22 mouse cellular contexts compared by ENCODE assay signal in genomic region chr1:14471551-14471950, GRCm38 (mm10).
"Had no signal": no experiment of that assay in that cellular context is flagged by ENCODE, and none has a peak within 500 bp of the region (broad histone marks: within the 10 kb centered on the region; RNA-seq: fewer than 3 reads in every experiment).

No protein-coding gene starts in this region.

- ATAC-seq: liver, embryonic 12.5 days had no signal

- H3K36me3 ChIP-seq: kidney, embryonic 15.5 days; limb, embryonic 13.5 days; liver, embryonic 12.5 days; liver, embryonic 15.5 days; lung, embryonic 15.5 days; neural tube, embryonic 13.5 days; stomach, embryonic 15.5 days had no signal

- H3K9ac ChIP-seq: kidney, embryonic 15.5 days; limb, embryonic 13.5 days; liver, embryonic 12.5 days; liver, embryonic 15.5 days; lung, embryonic 15.5 days; neural tube, embryonic 13.5 days; stomach, embryonic 15.5 days had no signal

- H3K9me3 ChIP-seq: kidney, embryonic 15.5 days; limb, embryonic 13.5 days; liver, embryonic 12.5 days; liver, embryonic 15.5 days; lung, embryonic 15.5 days; megakaryocyte, embryonic 14.5 days; neural tube, embryonic 13.5 days; stomach, embryonic 15.5 days had no signal

- DNase-seq: kidney, adult 8-10 months; kidney, postnatal 10 days; kidney, postnatal 36 days; layer of hippocampus, postnatal 36 days; liver; lung, adult 18-20 months; lung, postnatal 10 days; lung, postnatal 36 days; midbrain, embryonic 14.5 days; right cerebral cortex, postnatal 25 days; spleen, adult 18-20 months; thymus, postnatal 25 days had no signal

- H3K27me3 ChIP-seq: kidney, embryonic 15.5 days; limb, embryonic 13.5 days; liver, embryonic 12.5 days; liver, embryonic 15.5 days; lung, embryonic 15.5 days; megakaryocyte, embryonic 14.5 days; neural tube, embryonic 13.5 days; stomach, embryonic 15.5 days had no signal

- H3K4me2 ChIP-seq: kidney, embryonic 15.5 days; limb, embryonic 13.5 days; liver, embryonic 12.5 days; liver, embryonic 15.5 days; lung, embryonic 15.5 days; neural tube, embryonic 13.5 days; stomach, embryonic 15.5 days had no signal

- H3K27ac ChIP-seq: kidney, embryonic 15.5 days; left cerebral cortex, adult 2 months; limb, embryonic 13.5 days; liver, embryonic 12.5 days; liver, embryonic 15.5 days; lung, embryonic 15.5 days; neural tube, embryonic 13.5 days; stomach, embryonic 15.5 days had no signal

- H3K4me3 ChIP-seq: kidney, embryonic 15.5 days; left cerebral cortex, adult 2 months; limb, embryonic 13.5 days; liver, embryonic 12.5 days; liver, embryonic 15.5 days; lung, embryonic 15.5 days; megakaryocyte, embryonic 14.5 days; myocyte; neural tube, embryonic 13.5 days; stomach, embryonic 15.5 days had no signal

- H3K4me1 ChIP-seq: kidney, embryonic 15.5 days; liver, embryonic 12.5 days; liver, embryonic 15.5 days; lung, embryonic 15.5 days; neural tube, embryonic 13.5 days; stomach, embryonic 15.5 days had no signal
